Mouse (Mus musculus) adrenal gland, adult 2 months (tissue): ENCODE measurements around the gene A730009L09Rik. TPM values are rescaled to one million over a fixed set of nuclear protein-coding genes. Genes with fewer than 3 reads are reported as not detected.

Experiments
- DNase-seq: peaks from one replicate; pipeline ENCODE4 v3.0.0; 2021
- long read RNA-seq: library from polyadenylated mRNA; stranded (forward); transcript quantifications from one replicate; pipeline ENCODE4 v2.0.0, GENCODE M21; 2021
- polyA plus RNA-seq: library from polyadenylated mRNA; depleted of rRNA; stranded (reverse); fragments of >200 nt; gene quantifications from 2 replicates; pipeline ENCODE4 v1.2.3, GENCODE M21; 2012; rRNA removed
- total RNA-seq, 2 experiments: library from RNA; stranded (reverse); gene quantifications; 2 replicates each; pipeline ENCODE4 v1.2.3; 2021

A730009L09Rik gene
- total RNA-seq (not detected), polyA plus RNA-seq (not detected in 2 replicates)
- long read RNA-seq, result 0 reads

- no peak for DNase-seq
These were observed at the start of gene A730009L09Rik for GRCm38 (mm10) chr16:84514821-84515220. TSS of gene A730009L09Rik (plus strand) at chr16:84515121.

DNA sequence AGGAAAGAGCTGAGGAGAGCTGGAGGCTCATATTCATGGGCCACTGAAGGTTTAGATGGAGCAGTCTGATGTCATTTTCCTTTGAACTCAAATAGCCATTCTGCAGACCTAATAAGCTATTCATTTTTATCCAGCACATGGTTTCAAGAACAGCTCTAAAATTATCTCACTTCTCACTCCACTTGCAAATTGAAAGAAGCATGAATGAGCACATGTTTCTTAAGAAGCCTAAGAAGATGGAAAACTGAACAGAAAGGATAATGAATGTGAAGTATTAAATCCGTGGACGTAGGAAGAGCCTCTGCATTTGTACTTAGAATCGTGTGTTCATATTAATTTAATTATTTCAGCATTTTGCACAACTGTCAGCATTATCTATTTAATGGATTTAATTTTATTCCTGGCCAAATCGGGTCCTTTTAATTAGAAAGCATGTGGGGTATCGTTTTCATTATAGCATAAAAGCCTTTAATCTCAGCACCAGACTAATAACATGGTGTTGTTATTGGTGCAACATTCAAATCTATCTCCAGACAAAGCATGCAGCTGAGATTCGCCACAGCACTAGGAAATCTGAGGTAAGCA, 49.2 kb upstream of the A730009L09Rik start:
- DNase-seq, result no peak

DNA sequence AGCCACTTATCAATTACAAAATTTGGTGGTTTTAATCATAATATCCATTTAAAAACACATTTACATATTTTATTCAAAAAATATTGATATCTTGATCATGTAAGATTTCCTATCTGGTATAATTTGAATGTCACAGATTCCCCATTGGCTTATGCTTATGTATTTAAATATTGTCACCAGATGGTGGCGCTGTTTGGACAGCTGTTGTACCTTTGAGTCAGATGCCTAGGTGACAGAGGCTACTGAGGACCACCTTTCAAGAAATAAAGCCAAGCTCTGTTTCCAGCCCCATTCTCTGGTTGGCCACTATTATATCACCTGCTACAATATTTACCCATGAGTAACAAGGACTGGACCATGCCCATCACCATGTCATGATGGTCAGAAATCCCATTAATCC, 46.0 kb upstream of the A730009L09Rik start:
- no peak for DNase-seq

DNA sequence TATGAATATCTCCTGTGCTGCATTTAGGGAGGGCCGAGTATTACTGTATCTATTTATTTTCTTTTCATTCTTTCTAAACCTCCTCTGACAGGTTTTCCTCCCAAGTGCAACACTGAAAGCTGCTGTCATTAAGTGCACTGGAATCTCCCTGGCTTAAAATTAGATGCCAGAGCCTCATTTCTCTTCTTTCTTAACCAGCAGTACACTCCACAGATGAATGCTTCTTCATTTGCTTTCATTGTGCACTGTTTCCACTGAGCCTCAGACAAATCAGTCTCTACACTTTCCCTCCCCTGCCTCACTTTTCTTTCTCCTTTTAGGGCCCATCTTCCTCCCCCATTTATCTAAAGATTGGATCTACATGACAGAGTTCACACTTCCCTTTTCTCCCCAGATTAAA, 44.9 kb upstream of the A730009L09Rik start:
- DNase-seq, result no peak

DNA sequence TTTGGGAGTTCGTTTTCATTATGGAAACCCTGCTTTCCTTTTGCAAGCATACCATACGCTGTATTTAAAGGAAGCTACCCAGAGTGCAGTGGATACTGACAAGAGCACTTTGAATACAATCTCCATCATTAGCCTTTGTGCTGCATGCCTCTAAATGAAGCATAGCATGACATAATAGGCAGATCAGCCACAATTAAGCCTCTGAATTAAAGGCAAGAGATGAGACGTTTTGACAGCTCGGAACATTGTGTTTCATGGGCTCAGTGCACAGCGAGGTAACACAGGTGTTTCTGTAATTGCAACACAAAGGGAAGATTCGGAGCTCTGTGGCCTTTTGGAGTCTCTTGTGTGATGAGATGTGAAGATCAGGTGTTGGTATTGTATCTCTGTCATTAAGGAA, 41.5 kb upstream of the A730009L09Rik start:
- DNase-seq, result no peak

DNA sequence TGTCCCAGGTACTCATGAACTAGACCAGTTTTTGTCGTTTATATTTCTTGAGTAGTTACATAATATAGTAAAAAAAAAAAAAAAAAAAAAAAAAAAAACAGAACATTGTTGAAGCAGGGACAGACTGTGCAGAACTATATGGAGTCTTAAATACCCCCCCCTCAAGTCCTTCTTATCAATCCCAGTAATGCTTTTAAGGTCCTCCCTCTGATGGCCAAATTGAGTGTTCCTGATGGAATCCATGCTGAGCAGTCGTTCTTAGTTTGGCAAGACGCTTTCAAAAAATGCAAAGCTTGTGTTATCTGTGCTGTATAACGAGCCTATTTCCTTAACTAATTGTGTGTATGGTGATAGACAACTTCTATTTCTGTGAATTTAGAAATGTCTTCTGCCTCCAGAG, 40.2 kb upstream of the A730009L09Rik start:
- no peak for DNase-seq

- no peak for DNase-seq
These were observed 38.0 kb upstream of the A730009L09Rik start for GRCm38 (mm10) chr16:84476948-84477347.

DNA sequence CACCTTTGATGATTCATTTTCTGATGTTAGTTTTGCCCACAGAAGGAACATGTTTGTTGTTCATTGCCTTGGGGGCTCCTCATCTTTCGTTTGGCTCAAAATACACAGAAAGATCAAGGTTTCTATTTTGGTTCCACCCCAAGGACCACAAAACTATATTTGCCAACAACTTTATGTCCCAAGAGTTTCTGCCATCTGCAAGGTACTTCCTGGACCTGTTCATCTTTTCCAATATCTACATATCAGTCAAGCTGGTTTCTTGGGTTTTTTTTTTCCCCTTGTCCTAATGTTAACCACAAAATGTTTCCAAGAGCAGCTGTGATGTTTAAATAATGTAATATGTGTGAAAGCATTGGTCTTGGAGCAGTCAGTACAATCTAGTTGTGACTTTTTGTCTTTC, 37.4 kb upstream of the A730009L09Rik start:
- no peak for DNase-seq

GRCm38 (mm10) chr16:84477952-84478351, 37.0 kb upstream of the A730009L09Rik start:
- no peak for DNase-seq

DNA sequence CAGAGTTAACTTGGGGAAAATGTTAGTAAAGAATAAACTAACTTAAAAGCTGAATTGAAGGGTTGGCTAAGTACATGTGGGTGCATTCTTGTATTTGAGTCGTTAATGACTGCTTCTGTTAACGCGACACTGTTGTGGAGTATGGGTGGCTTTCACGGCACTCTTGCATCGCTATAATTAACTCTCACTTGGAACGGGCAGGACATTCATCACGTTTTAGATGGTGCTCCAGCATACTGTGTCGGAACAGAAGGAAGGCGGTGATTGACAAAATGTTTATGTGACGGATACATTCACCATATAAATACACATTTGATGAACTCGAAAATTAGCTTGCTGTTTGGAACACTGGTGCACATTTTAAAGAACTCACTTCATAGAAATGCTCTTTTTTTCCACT, 29.0 kb upstream of the A730009L09Rik start:
- no peak for DNase-seq

DNA sequence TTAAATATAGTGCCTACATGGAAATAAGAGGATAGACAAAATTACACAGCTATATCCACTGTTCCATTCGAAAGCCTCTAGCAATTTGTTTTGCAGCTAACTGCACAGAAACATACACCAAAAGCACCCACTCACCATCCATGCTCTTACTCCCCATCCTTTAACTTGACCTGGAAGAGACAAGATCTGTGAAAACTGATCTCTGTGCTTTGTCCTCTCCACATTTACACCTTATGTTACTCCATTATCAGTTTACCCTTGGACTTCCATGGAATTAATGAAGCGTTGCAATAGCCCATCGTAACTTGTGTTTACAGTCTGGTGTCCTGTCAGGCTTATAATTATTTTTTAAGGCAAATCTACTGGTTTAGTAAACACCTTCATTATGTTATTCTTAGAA, 20.1 kb upstream of the A730009L09Rik start:
- DNase-seq, result no peak

DNA sequence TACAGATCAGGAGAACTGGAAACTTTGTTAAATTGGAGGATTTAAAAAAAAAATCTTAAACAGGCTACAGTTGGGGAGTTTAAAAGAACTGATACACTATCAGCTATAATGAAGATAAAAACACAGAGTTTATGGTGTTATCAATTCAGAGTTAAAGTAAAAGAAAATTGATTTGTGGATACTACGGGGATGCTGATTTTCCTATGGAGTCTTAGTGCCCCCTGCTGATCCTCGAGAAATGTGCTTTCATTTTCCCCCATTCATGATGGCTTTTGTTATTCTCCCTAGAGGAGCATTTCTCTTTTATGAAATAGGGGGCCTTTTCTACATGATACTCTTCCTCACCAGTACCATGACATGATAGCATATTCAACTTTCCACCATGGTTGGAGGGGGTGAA, 19.5 kb upstream of the A730009L09Rik start:
- no peak for DNase-seq

DNA sequence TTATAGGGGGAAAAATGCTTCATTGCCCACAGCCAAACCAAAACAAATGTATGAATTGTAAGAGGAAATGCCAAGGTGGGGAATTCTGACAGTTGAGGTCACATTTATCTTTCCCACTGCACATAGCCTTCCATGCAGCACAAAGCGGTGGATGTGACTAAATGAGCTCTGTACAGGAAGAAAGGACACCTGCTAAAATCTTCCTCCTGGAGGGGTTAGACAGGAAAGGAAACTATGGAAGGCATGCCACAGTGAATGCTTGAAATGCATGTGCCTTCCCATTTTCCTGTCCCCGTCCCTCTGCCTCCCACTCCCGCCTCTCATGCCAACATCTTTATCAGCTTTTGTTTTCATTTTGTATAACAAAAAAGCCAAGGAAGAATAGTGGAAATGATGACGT, 7.2 kb upstream of the A730009L09Rik start:
- DNase-seq, result no peak

DNA sequence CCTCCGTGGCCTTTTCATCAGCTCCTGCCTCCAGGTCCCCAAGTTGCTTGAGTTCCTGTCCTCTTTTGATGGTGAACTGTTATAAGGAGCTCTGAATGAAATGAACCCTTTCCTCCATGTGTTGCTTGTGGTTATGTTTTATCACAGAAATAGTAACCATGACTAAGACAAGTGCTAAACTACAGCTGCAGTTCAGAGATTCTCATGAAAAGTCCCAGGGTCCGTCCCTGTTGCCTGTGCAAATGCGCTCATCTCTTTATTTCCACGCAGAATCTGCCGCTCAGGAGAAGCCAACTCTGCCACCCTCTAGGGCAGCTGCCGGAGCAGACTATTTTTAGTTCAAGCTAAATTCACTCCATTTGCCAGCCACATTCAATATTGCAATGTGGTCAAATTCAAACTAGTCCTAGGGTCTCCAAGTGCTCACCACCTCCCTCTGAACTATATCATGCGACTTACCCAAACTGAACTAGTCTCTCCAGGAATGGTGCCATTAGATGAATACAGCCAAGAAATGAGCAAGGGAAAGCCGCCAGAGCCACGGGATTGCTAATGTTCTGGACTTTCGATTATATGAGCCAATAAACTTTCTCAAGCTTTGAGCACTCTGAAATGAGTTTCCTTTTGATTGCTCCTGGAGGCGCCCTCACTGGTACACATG, 7.2 kb downstream of the A730009L09Rik start:
- DNase-seq, result peak; percentile 10

GRCm38 (mm10) chr16:84523061-84523460, 8.1 kb downstream of the A730009L09Rik start:
- no peak for DNase-seq

DNA sequence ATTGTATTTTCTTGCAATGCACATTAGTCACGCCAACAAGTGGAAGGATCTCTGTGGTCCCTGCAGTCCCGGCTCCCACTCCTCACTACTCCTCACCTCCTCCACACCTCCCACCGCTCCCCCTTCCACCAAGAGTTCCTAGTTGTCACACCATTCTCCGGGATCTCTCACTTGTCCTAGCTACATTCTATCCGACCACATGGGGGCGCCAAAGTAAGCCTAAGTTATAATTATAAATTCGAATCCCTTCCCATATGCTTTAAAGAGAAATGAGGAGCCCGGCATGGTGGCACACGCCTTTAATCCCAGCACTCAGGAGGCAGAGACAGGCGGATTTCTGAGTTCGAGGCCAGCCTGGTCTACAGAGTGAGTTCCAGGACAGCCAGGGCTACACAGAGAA, 12.5 kb downstream of the A730009L09Rik start:
- peak; percentile 39 for DNase-seq

DNA sequence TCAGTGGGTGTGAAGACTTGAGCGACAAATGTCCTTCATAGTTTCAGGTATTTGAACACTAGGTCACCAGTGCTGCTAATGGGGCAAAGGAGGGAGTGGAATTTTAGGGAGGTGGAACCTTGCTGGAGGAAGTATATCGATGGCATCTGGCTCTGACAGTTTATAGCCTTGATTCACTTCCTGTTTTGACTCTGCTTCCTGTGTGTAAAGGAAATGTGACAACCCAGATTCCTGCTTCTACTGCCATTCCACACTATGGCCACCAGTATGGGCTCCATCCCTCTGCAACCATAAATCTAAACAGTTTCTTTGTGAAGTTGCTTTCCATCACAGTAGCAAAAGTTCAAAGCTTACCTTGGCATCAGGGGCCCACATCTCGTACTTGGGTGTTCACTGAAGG, 17.9 kb downstream of the A730009L09Rik start:
- no peak for DNase-seq

GRCm38 (mm10) chr16:84546059-84546458, 31.1 kb downstream of the A730009L09Rik start:
- no peak for DNase-seq

DNA sequence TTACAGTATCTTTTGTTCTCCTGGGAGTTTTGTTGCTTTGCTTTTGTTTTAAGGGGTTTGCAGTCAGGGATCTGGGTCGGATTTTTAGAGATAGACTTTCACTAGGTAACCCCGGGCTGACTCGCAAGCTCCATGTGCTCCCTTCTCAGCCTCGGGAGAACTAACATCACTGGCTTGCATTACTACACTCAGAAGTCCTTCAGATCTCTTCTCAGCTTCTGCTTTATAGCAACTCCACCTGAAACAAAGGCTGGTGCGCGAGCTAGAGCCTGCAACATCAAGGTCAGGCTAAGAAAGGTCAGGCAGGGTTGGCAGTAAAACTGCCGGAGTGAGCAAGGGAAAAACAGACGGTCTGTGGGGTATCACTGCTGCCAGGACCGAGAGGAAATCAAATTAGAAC, 34.2 kb downstream of the A730009L09Rik start:
- peak; percentile 24 for DNase-seq

DNA sequence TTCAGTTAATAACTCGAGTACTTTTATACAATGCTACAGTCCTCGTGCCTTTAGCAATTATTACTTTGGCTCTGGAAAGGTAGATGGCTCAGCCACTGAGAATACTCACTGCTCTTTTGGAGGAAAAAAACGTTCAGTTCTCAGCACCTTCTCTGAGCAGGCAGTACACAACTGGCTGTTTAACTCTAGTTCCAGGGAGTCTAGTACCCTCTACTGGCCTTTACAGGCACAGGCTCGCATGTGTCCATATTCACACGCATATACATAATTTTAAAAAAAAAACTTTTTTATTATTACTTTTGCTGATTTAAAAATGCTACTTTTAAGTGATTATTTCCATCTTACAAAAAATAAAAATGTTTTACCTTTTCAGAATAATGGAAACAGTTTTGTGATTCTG, 35.5 kb downstream of the A730009L09Rik start:
- no peak for DNase-seq

DNA sequence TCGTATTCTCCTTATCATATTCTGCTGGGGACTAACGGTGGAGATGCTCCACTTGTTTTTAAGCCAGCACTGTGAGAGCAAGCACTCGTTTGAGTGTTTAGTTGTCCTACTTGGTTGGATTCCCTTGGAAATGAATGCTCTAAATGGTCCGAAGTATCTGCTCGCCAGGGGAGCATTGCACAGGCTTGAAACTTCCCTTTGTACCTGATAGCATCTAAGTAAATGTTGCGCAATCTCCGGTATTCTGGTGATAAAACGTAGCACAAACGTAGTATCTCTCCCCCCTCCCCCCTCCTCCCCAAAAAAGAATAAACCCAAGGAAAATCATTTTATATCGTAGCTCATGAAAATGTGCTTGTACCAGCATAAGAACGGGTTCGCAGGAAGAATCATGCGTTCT, 39.1 kb downstream of the A730009L09Rik start:
- no peak for DNase-seq

DNA sequence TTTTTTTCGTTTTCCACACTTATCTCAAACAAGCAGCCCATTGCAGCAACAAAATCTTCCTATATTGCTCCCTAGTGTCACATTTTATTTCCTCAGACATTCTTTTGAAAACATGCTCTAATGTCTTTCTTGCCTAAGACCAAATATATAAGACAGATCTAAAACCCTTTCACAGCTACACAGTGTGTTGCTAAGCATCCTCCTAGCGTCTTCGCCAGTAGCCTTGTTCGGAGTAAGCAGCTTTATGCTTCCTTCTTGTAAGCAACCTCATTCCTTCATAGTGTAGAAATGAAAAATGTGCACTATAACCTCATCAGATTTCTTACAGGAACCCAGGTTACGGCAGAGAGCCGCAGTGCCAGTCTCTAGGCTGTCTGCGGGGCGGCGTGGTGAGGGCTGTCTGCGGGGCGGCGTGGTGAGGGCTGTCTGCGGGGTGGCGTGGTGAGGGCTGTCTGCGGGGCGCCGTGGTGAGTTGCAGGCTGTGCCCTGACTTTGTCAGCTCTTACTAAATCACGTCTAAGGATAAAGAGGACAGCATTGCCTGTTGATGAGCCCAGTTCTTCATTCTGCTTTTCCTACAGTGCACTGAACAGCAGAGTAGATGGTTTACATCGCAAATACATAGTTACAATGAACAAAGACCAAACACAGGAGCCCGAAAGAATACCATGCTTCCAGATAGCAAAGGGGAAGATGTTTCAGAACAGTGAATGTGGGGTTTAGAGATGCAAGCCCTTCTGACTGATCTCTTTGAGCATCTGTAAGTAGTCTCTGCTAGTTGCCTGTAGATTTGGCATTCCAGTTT, 43.4 kb downstream of the A730009L09Rik start:
- DNase-seq, result no peak

DNA sequence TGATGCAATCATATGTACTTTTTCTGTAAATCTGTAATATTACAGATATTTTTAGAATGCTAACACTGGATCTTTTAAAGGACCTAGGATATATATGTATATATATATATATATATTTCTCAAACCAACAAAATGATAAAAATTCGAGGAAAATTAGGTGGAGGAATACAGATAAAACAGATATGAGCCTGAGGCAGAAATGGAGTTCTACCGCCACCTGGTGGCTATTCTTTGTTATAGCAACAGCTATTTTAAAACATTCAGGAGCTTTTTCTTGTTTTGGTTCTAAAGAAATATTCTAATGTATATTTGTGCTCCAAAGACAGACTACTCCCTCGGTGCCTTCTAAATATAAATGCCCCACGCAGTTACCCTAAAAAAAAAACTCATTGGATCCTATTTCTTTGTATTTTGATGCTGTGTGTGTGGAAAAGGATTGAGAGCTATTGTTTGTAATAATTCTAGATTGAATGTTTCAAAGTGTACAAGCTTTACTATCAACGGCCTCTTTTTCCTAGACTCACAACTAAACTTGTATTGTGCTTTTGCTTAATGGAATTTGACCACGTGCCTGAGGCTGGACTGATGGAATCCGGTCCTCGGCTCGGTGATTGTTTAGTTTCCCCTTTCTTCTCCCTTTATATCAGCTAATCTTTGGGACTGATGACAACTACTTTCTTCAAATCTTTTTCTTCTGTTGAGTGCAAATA, 44.8 kb downstream of the A730009L09Rik start:
- DNase-seq, result no peak
